Mouse (Mus musculus) ovary, adult 18-20 months (tissue): ENCODE measurements at regions not wholly inside any gene's neighbourhood (a gene's known extent, or its start where the extent isn't known, plus 50 kb on each side); places are given as distances from the start of the nearest gene placed in this dataset.

Experiments used
- DNase-seq: peaks from one replicate; pipeline ENCODE4 v3.0.0; 2022; ENCODE audit warnings: low spot score, mixed read lengths

DNA sequence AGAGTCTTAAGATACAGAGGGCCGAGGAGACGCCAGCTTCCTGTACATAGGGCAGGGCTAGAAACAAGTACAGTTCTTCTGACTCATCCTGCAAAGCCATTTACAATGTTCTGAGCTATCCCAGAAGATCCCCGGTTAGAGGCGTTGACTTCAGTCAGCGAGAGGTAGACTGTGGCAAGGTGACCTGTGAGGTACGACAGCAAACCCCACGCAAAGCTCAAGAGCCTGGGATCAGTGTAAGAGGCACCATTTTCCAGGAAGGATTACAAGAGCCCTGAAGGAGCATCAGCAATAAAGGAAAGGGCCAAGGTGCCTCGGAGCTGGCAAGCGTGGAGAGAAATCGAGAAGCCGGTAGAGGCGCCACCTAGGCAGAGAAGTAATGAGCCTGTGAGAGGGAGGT, 61.8 kb upstream of the Frmd6 start:
- no peak for DNase-seq

DNA sequence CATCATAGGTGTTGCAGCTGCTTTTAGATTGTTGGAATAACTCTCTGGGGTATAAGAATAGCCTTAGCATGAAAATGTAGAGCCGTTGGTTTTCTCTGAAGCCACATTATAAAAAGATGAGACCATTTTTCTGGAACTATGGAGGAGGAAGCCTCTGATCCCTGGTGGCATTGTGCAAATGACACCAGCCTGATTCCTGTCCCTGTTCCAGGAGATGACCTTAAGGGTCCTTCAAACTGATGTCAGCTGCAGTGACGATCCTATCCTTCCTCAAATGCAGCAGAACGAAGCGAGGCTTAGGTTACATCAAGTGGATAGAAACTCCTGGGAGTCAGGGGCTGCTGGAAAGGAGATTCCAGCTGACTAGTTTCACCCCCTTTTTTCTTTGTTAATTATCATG, 59.0 kb upstream of the Frmd6 start:
- no peak for DNase-seq

DNA sequence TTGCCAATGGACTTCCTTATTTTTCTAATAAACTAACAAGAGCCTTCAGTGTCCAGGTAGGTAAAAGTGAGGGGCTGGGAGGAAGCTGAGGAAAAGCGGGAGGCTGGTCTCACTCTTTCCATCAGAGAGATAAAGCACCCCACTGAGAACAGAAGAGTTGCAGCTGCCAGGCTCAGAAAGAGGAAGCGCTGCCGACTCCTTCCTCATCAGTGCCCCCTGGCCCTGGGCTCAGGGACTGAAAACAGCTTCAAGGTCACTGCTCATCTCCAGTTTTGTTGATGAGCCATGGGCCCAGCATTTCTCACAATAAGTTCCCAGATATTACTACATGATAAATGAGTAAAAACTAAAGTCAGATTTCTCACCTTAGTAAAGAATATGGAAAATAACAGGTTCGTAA, 57.4 kb upstream of the Frmd6 start:
- DNase-seq: no peak

DNA sequence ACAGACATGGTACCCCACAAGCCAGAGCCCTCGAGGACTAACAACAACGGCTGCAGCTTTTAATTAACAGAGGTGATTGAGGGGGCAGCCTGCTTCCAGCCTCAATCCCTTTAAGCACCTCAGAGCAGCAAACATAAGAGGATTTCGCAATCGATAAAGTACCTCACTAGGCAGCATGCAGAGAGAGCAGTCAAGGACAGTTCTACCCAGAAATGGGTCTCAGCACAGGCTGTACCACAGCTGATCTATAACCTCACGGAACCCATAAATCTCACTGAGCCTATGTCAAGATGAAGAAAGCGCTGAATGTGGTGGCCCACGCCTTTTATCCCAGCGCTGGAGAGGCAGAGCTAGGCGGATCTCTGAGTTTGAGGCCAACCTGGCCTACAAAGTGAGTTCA, 56.6 kb upstream of the Frmd6 start:
- no peak for DNase-seq

DNA sequence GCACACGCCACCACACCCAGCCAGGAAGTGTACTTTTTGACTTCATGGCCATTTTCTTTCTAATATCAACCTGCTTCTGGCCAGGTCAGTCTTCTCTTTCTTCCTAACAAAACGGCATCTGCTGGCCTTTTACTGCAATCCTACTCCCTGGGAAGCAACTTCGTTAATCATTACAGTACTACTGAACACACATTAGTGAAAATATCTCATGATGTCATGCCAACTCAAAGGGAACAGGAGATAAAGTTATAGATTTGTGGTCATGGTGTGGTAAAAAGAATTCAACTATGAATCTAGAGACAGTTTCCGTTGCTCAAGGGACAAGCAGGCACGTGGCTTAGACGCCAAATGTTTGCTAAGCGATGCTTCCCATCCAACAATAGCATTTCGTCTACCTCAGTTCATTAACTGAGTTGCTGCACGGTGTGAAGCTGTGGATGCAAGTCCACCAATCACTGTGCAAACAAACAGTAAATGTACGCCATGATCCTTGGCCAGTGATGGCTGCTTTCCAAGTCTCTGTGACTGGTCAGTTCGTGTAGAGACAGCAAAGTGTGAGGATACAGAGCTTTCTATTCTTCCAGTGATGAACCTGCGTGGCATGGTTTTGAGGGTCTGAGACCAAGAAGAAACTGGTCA, 55.7 kb upstream of the Frmd6 start:
- DNase-seq: no peak

DNA sequence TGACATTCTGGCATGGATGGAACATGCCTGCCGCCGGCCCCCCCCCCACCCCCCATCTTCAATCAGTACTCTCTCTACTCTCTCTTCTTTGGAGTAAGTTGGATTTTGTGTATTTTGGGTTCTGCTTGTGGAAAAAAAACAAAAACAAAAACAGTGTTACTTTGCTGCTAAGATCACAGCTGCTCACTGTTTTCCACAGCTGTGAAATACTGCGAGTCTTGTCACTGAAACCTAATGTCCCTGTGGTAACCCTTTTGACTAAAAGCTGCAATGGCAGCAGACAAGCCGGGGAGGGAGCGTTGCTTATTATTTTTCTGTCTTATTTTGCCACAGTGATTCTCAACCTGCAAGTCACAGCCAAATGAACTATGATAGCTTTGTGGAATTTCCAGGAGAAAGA, 51.3 kb upstream of the Frmd6 start:
- DNase-seq: no peak

DNA sequence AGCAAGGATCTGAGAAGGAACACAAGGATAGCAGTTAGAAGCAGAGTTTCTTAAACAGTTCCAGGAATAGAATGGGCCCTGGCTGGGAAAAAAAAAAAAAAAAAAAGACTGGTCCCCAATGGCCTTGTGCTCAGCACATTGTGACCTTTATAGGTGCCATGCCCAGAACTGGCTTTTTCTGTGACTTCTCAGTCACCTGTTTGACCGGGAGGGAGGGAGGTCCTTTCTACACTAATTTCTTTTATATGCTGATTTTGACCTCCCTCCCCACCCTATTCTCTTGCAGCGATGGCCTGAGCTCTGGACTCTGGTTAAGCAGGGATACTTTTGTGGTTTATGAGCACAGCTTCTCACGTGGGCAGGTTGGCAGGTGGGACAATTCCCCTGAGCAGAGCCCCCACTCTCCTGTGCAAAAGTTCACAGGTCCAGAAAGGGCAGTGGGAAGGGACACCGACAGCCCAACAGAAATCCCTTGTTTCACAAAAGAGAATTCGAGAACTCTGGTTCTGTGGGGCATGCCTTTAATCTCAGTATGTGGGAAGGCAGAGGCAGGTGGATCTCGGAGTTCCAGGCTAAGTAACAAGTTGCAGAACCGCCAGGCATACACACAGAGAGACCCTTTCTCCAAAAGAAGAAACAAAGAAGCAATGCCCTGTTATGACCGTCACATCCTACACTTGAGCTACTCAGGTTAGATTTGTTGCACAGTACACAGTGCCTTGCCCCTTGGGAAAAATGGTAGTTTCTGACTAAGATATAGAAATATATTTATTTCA, 50.3 kb upstream of the Frmd6 start:
- no peak for DNase-seq
